In genomic region chr15:96728346-96728745, GRCm38 (mm10) we compare ENCODE assay signal across 15 mouse cellular contexts. TPM values are rescaled to one million over a fixed set of nuclear protein-coding genes. Genes with fewer than 3 reads are reported as not detected.
DNase-seq lines count a peak whose midpoint lies in the region; ATAC-seq and TF ChIP-seq lines count a peak whose summit lies in the region.
"Had no signal": no experiment of that assay in that cellular context is flagged by ENCODE, and none has a peak within 500 bp of the region (broad histone marks: within the 10 kb centered on the region; RNA-seq: fewer than 3 reads in every experiment).

No protein-coding gene starts in this region.

- 60% methylated on average over 4 of the region's 4 CpGs for WGBS in intestine, embryonic 14.5 days
- WGBS in intestine, embryonic 16.5 days: 56% methylated on average over 4 of the region's 4 CpGs
- 56% methylated on average over 4 of the region's 4 CpGs for WGBS in lung, embryonic 16.5 days
- 59% methylated on average over 4 of the region's 4 CpGs for WGBS in embryonic facial prominence, embryonic 14.5 days
- WGBS in small intestine, adult 2 months: 87% methylated on average over 4 of the region's 4 CpGs
- 88% methylated on average over 4 of the region's 4 CpGs for WGBS in cerebellum, adult 2 months

- H3K9me3 ChIP-seq in intestine, embryonic 14.5 days (ENCODE audit: control insufficient read depth, low read length): no peaks in the 10 kb centered on the region
- H3K9me3 ChIP-seq in intestine, embryonic 16.5 days (ENCODE audit: control insufficient read depth, low read length): no peaks in the 10 kb centered on the region
- no peaks in the 10 kb centered on the region for H3K9me3 ChIP-seq in lung, embryonic 16.5 days (ENCODE audit: control insufficient read depth, low read length)
- H3K9me3 ChIP-seq in embryonic facial prominence, embryonic 14.5 days (ENCODE audit: control insufficient read depth, low read length): no peaks in the 10 kb centered on the region
- H3K9me3 ChIP-seq: embryonic facial prominence, embryonic 12.5 days; forebrain, embryonic 15.5 days; intestine, embryonic 15.5 days; liver, embryonic 15.5 days had no signal

- H3K4me1 ChIP-seq in intestine, embryonic 14.5 days (replicated peaks; ENCODE audit: control insufficient read depth, insufficient read depth, low read length): peaks cover 14% of the 10 kb centered on the region
- H3K4me1 ChIP-seq in intestine, embryonic 16.5 days (ENCODE audit: control insufficient read depth, insufficient read depth, low read length): peaks cover 4% of the 10 kb centered on the region
- peaks cover 11% of the 10 kb centered on the region for H3K4me1 ChIP-seq in lung, embryonic 16.5 days (replicated peaks; ENCODE audit: control insufficient read depth, insufficient read depth, low read length)
- H3K4me1 ChIP-seq in embryonic facial prominence, embryonic 14.5 days (ENCODE audit: control insufficient read depth, insufficient read depth, low read length): peaks cover 6% of the 10 kb centered on the region
- H3K4me1 ChIP-seq in small intestine, adult 2 months (ENCODE audit: control insufficient read depth, insufficient read depth, insufficient read length, low read length): no peaks in the 10 kb centered on the region
- H3K4me1 ChIP-seq in cerebellum, adult 2 months (ENCODE audit: control insufficient read depth, insufficient read depth, low read length): peaks cover 4% of the 10 kb centered on the region; the same call in 1 of the 2 replicates
- H3K4me1 ChIP-seq: forebrain, embryonic 15.5 days had no signal

- H3K27me3 ChIP-seq in intestine, embryonic 14.5 days (replicated peaks; ENCODE audit: control insufficient read depth, insufficient read depth, low read length): no peaks in the 10 kb centered on the region
- H3K27me3 ChIP-seq in intestine, embryonic 16.5 days (replicated peaks; ENCODE audit: control insufficient read depth, insufficient read depth, low read length): no peaks in the 10 kb centered on the region
- H3K27me3 ChIP-seq in lung, embryonic 16.5 days (ENCODE audit: control insufficient read depth, insufficient read depth, low read depth, low read length): no peaks in the 10 kb centered on the region
- no peaks in the 10 kb centered on the region for H3K27me3 ChIP-seq in embryonic facial prominence, embryonic 14.5 days (replicated peaks; ENCODE audit: control insufficient read depth, insufficient read depth, low read length)
- H3K27me3 ChIP-seq in small intestine, adult 2 months (ENCODE audit: control insufficient read depth, insufficient read depth, low read length): no peaks in the 10 kb centered on the region
- no peaks in the 10 kb centered on the region for H3K27me3 ChIP-seq in cerebellum, adult 2 months (ENCODE audit: control insufficient read depth, insufficient read depth, low read length)
- H3K27me3 ChIP-seq: embryonic facial prominence, embryonic 12.5 days; forebrain, embryonic 15.5 days; intestine, embryonic 15.5 days; liver, embryonic 15.5 days had no signal

- H3K4me2 ChIP-seq in intestine, embryonic 14.5 days (ENCODE audit: low read length): no peak overlapping the region
- H3K4me2 ChIP-seq in intestine, embryonic 16.5 days (ENCODE audit: low read depth, low read length): no peak overlapping the region
- no peak overlapping the region for H3K4me2 ChIP-seq in lung, embryonic 16.5 days (ENCODE audit: low read depth, low read length)
- H3K4me2 ChIP-seq in embryonic facial prominence, embryonic 14.5 days (ENCODE audit: low read depth, low read length): no peak overlapping the region
- H3K4me2 ChIP-seq: embryonic facial prominence, embryonic 12.5 days; forebrain, embryonic 15.5 days; intestine, embryonic 15.5 days had no signal

- H3K9ac ChIP-seq in intestine, embryonic 14.5 days (ENCODE audit: low read length): no peak overlapping the region
- H3K9ac ChIP-seq in intestine, embryonic 16.5 days (ENCODE audit: low read depth, low read length): no peak overlapping the region
- H3K9ac ChIP-seq in lung, embryonic 16.5 days (ENCODE audit: low read length): no peak overlapping the region
- H3K9ac ChIP-seq in embryonic facial prominence, embryonic 14.5 days (ENCODE audit: low read depth, low read length): no peak overlapping the region
- H3K9ac ChIP-seq: embryonic facial prominence, embryonic 12.5 days; forebrain, embryonic 15.5 days; intestine, embryonic 15.5 days; liver, embryonic 15.5 days had no signal

- TF ChIP-seq CTCF in small intestine, adult 2 months (IDR thresholded peaks at IDR 0.05; ENCODE audit: extremely low read depth, insufficient read length, insufficient replicate concordance, low read depth, low read length): no peak
- TF ChIP-seq CTCF in cerebellum, adult 2 months (IDR thresholded peaks at IDR 0.05; ENCODE audit: borderline replicate concordance, insufficient read depth, low read depth, low read length): no peak

- H3K27ac ChIP-seq in intestine, embryonic 14.5 days (ENCODE audit: low read depth): peak overlapping the region; percentile 9; the same call in 1 of the 2 replicates
- no peak overlapping the region for H3K27ac ChIP-seq in intestine, embryonic 16.5 days (ENCODE audit: low read length)
- H3K27ac ChIP-seq in lung, embryonic 16.5 days (ENCODE audit: low read length): peak overlapping the region; percentile 50; the same call in 1 of the 2 replicates
- H3K27ac ChIP-seq in embryonic facial prominence, embryonic 14.5 days (replicated peaks; ENCODE audit: low read depth, low read length): peak overlapping the region; percentile 50
- 0 out of 2 replicates have a peak overlapping the region, but pooled peaks have one; percentile 21 for H3K27ac ChIP-seq in small intestine, adult 2 months (ENCODE audit: insufficient read depth, low read depth, low read length)
- no peak overlapping the region for H3K27ac ChIP-seq in cerebellum, adult 2 months (ENCODE audit: insufficient read depth, low read length)
- H3K27ac ChIP-seq: embryonic facial prominence, embryonic 12.5 days; forebrain, embryonic 15.5 days; intestine, embryonic 15.5 days; liver, embryonic 15.5 days had no signal

- no peak for DNase-seq in intestine, embryonic 14.5 days (ENCODE audit: low spot score)
- no peak for DNase-seq in lung, postnatal 10 days
- DNase-seq in embryonic facial prominence, embryonic 14.5 days (ENCODE audit: low spot score): no peak
- no peak for DNase-seq in cerebellum, adult 2 months
- DNase-seq: cerebellum, postnatal 14 days; right cerebral cortex, adult 18-20 months; thymus, adult 2 months had no signal

- no peak for TF ChIP-seq POLR2A in small intestine, adult 2 months (IDR thresholded peaks at IDR 0.05; ENCODE audit: low read depth, low read length)
- no peak for TF ChIP-seq POLR2A in cerebellum, adult 2 months (IDR thresholded peaks at IDR 0.05; ENCODE audit: borderline replicate concordance, insufficient read depth, low read length)

- no peak for ATAC-seq in intestine, embryonic 14.5 days (replicated peaks; ENCODE audit: low FRiP score, low TSS enrichment, low read depth)
- no peak for ATAC-seq in intestine, embryonic 16.5 days
- no peak for ATAC-seq in lung, embryonic 16.5 days (ENCODE audit: low read depth)
- no peak for ATAC-seq in embryonic facial prominence, embryonic 14.5 days (ENCODE audit: low read depth)
- ATAC-seq: CD4-positive, CD25-positive, alpha-beta regulatory T cell, adult 4 months; forebrain, embryonic 15.5 days; intestine, embryonic 15.5 days had no signal

- no peak overlapping the region for H3K4me3 ChIP-seq in intestine, embryonic 14.5 days (ENCODE audit: low read depth, low read length)
- H3K4me3 ChIP-seq in intestine, embryonic 16.5 days (ENCODE audit: low read length): no peak overlapping the region
- H3K4me3 ChIP-seq in lung, embryonic 16.5 days (ENCODE audit: low read length): no peak overlapping the region
- no peak overlapping the region for H3K4me3 ChIP-seq in embryonic facial prominence, embryonic 14.5 days (ENCODE audit: low read depth, low read length)
- H3K4me3 ChIP-seq in small intestine, adult 2 months (ENCODE audit: low read depth, low read length): no peak overlapping the region
- H3K4me3 ChIP-seq in cerebellum, adult 2 months (replicated peaks; ENCODE audit: insufficient read depth, low read depth, low read length): no peak overlapping the region
- H3K4me3 ChIP-seq: embryonic facial prominence, embryonic 12.5 days; forebrain, embryonic 15.5 days; intestine, embryonic 15.5 days; liver, embryonic 15.5 days had no signal

- H3K36me3 ChIP-seq in intestine, embryonic 14.5 days (ENCODE audit: control insufficient read depth, insufficient read depth, low read length): no peaks in the 10 kb centered on the region
- H3K36me3 ChIP-seq in intestine, embryonic 16.5 days (ENCODE audit: control insufficient read depth, insufficient read depth, low read length): no peaks in the 10 kb centered on the region
- H3K36me3 ChIP-seq in lung, embryonic 16.5 days (ENCODE audit: control insufficient read depth, insufficient read depth, low read length): no peaks in the 10 kb centered on the region
- H3K36me3 ChIP-seq in embryonic facial prominence, embryonic 14.5 days (ENCODE audit: control insufficient read depth, insufficient read depth, low read length): no peaks in the 10 kb centered on the region
- no peaks in the 10 kb centered on the region for H3K36me3 ChIP-seq in small intestine, adult 2 months (ENCODE audit: control insufficient read depth, insufficient read depth, low read length)
- H3K36me3 ChIP-seq: embryonic facial prominence, embryonic 12.5 days; forebrain, embryonic 15.5 days; intestine, embryonic 15.5 days; liver, embryonic 15.5 days had no signal

RNA-seq across cellular contexts. Expression of gene Slc38a2, which starts 28.8 kb away (rescaled TPM):
- polyA plus RNA-seq in intestine, embryonic 14.5 days (2014; fragmentation: Nextera tagmentation; extraction: Ambion mirVana): 129 and 141 TPM in 2 replicates
- 74.2 and 78.7 TPM in 2 replicates for polyA plus RNA-seq in intestine, embryonic 16.5 days (2015; fragmentation: Nextera tagmentation; extraction: Ambion mirVana)
- 143 and 155 TPM in 2 replicates for polyA plus RNA-seq in lung, embryonic 16.5 days (2015; fragmentation: Nextera tagmentation; extraction: Ambion mirVana)
- polyA plus RNA-seq in embryonic facial prominence, embryonic 14.5 days (2014; fragmentation: Nextera tagmentation; extraction: Ambion mirVana): 141 and 147 TPM in 2 replicates
- 10.3 and 13.9 TPM in 2 replicates for polyA plus RNA-seq in small intestine, adult 2 months (2012; rRNA removed)
- 93.6 and 103 TPM in 2 replicates for polyA plus RNA-seq in cerebellum, adult 2 months (2012; rRNA removed)

Comparison
In these comparisons a context has a peak if more than half of its experiments do, and no peak if none do; other contexts are left out.
1. H3K27ac ChIP-seq: peak in intestine, embryonic 14.5 days (single experiment), lung, embryonic 16.5 days (single experiment), embryonic facial prominence, embryonic 14.5 days (single experiment) and small intestine, adult 2 months (single experiment); none in intestine, embryonic 16.5 days (single experiment) and cerebellum, adult 2 months (single experiment).